Mouse (Mus musculus) small intestine, adult 2 months (tissue): ENCODE data around the gene Fuca1.

Source experiments
- CTCF ChIP-seq: fragments of 200-500 bp; IDR thresholded peaks from 2 replicates; pipeline ENCODE4 v1.5.1; 2012; ENCODE audit warnings: low read depth, mild to moderate bottlenecking, control low read depth, inconsistent platforms, low read length, moderate library complexity, mixed read lengths; ENCODE audit not compliant: insufficient replicate concordance, insufficient read length; ENCODE audit errors: extremely low read depth
- POLR2A ChIP-seq: fragments of 200-500 bp; IDR thresholded peaks from 2 replicates; pipeline ENCODE4 v1.6.1; 2012; ENCODE audit warnings: low read depth, mild to moderate bottlenecking, control low read depth, inconsistent platforms, low read length, moderate library complexity

DNA sequence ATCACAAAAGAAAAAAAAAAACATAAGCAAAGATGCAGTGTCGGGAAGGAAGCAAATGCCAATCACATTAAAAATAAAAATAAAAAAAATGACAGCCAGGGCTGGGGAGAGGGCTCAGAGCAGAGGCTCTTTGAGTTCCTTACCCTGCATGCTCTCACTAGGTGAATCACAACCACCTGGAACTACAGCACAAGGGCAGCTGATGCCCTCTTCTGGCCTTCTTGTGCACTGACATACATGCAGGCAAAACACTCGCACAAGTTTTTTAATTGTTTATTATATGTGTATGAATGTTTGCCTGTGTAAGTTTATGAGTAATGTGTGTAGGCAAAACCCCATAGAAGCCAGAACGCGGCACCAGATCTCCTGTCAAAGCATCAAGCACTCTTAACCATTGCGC, 11.3 kb downstream of the Fuca1 start:
- TF ChIP-seq CTCF, result peak; percentile 55; the same call in 1 of the 2 replicates
- TF ChIP-seq POLR2A, result no peak
